Mouse (Mus musculus) neural tube, embryonic 12.5 days (tissue): Measurements from ENCODE around the gene Mesd. TPM values are rescaled to one million over a fixed set of nuclear protein-coding genes. Genes with fewer than 3 reads are reported as not detected.

ENCODE experiments used
- ATAC-seq: fragments of 200-750 bp; cut with Nextera tagmentation; 2 replicates; pipeline ENCODE4 v1.8.0; 2017; ENCODE audit warnings: low read depth, mild to moderate bottlenecking, moderate TSS enrichment, moderate library complexity; ENCODE audit not compliant: low FRiP score
- H3K27ac ChIP-seq: fragments of 300-500 bp; sonication (generic); 2 replicates; pipeline ENCODE4 v1.5.1; 2016
- H3K27me3 ChIP-seq: fragments of 300-500 bp; sonication (generic); replicated peaks from 2 replicates; pipeline ENCODE4 v1.6.1; 2016; ENCODE audit warnings: mild to moderate bottlenecking
- H3K36me3 ChIP-seq: fragments of 300-500 bp; sonication (generic); 2 replicates; pipeline ENCODE4 v1.6.1; 2016; ENCODE audit warnings: mild to moderate bottlenecking
- H3K4me1 ChIP-seq: fragments of 300-500 bp; sonication (generic); 2 replicates; pipeline ENCODE4 v1.6.1; 2016
- H3K4me2 ChIP-seq: fragments of 300-500 bp; sonication (generic); replicated peaks from 2 replicates; pipeline ENCODE4 v1.6.1; 2016; ENCODE audit warnings: mild to moderate bottlenecking
- H3K4me3 ChIP-seq: fragments of 300-500 bp; sonication (generic); 2 replicates; pipeline ENCODE4 v1.5.1; 2016
- H3K9ac ChIP-seq: fragments of 300-500 bp; sonication (generic); 2 replicates; pipeline ENCODE4 v1.6.1; 2016; ENCODE audit warnings: mild to moderate bottlenecking
- H3K9me3 ChIP-seq: fragments of 300-500 bp; sonication (generic); 2 replicates; pipeline ENCODE4 v1.6.1; 2016; ENCODE audit warnings: mild to moderate bottlenecking
- WGBS: fragments of 180-500 bp; shearing (Covaris S2); methylation state at CpG from one replicate; pipeline ENCODE4 v1.1.7; 2016; 5-methylcytosine and 5-hydroxymethylcytosine counted together
- polyA plus RNA-seq: library from polyadenylated mRNA; unstranded; fragments of >200 nt; fragmentation: Nextera tagmentation; extraction: Ambion mirVana; gene quantifications from 2 replicates; pipeline ENCODE4 v1.2.1, GENCODE M21; 2016

Gene Mesd
- polyA plus RNA-seq = 79.3 and 83.5 TPM in 2 replicates

DNA sequence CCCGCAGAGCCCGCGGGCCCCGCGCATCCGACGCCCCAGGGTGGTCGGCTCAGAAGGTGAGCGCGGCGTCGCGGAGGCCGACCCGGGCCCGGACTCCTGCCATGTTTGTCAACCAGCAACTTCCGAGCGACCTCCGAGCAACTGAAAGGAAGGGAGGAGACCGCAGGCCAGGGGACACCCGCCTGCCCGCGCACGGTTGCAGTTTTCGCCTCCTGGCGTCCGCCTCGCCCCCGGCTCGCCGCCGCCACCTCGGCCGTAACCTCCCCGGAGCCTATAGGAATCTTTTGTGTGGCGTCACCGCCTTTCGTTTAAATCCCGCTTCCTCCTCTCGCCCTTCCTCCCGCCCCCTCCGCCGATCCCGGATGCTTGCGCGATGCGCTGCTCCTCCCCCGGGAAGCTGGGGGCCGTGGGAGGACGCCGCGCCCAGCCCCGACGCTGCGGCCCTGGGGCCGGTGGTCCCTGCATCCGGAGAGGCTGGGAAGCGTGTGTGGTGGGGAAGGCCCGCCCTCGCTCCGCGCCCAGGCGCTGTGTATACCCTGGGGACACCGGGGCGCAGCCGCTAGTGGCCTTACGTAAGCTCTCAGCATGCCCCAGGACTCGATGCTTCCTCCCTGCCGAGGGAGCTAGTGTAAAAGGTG, at the start of gene Mesd, which contains the start of gene Tlnrd1:
Gene Mesd, plus strand, starts transcription at position 446 of the 638 bp plus-strand sequence.
Gene Tlnrd1, minus strand, starts transcription at position 285 of the 638 bp plus-strand sequence.
- WGBS = under 1% methylated on average over 69 of the region's 69 CpGs
- peak within 1 kb of the TSS; percentile 97 for H3K4me2 ChIP-seq
- peaks cover 5% of the 10 kb centered on the region for H3K36me3 ChIP-seq
- no peaks in the 10 kb centered on the region for H3K9me3 ChIP-seq
- peaks cover 42% of the 10 kb centered on the region for H3K4me1 ChIP-seq
- peak within 1 kb of the TSS; percentile 92 for H3K27ac ChIP-seq
- peak; percentile 84 for ATAC-seq
- no peaks in the 10 kb centered on the region for H3K27me3 ChIP-seq
- peak within 1 kb of the TSS; percentile 94 for H3K9ac ChIP-seq
- peak within 1 kb of the TSS; percentile 83 for H3K4me3 ChIP-seq

DNA sequence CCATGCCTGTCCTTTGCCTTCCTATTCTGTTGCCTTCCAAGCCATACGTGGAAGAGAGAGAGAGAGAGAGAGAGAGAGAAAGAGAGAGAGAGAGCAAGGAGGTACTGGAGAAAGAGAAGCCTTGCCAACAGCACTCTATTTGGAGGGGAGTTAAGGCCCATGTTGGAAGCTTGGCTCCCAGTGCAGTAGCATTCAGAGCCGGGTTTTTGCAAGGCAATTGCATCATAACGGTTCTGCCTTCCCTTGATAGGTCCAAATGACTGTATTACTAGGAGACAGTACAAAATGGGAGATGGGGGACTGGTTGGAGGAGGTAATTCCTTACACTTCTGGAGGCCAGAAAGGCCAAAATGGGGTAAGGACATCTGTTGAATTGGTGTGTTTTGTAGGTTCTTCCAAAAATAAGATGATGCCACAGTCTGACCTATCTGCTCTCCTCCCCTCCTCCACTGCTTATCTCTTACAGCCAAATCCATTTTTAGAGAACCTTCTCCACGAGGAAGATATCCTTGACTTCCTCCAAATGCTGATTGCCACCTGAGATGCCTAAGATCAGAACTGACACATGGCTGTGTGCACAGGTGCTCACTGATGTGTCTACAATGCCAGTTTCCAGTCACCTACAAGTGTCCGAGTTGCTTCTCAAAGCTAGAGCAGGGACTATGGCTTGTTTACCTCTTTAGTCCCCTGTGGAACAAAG, 45.6 kb upstream of the Mesd start:
- H3K4me2 ChIP-seq = no peak overlapping the region
- 82% methylated on average over 5 of the region's 5 CpGs for WGBS

DNA sequence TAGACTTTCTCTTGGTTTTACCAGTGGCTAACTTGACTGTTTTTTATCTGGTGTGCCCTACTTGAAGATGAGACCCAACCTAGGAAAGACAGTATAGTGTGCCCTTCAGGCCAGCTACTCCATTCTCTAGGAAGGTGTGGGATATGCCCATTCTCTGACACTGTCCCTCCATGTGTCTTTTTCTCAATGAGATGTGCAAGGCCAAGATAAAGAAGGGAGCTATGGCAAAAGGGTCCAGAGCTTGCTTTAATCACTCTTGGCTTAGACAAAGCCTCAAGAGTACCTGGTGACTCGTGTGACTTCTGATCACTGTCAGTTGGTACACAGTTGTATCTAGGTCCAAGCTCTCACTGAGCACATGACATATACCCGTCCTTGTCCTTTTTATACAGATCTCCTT, 44.2 kb upstream of the Mesd start:
- H3K27ac ChIP-seq = no peak overlapping the region
- no peaks in the 10 kb centered on the region for H3K9me3 ChIP-seq
- ATAC-seq = no peak
- no peaks in the 10 kb centered on the region for H3K36me3 ChIP-seq
- no peak overlapping the region for H3K4me3 ChIP-seq
- no peak overlapping the region for H3K4me2 ChIP-seq
- no peaks in the 10 kb centered on the region for H3K4me1 ChIP-seq
- 81% methylated on average over 2 of the region's 2 CpGs for WGBS
- H3K27me3 ChIP-seq = no peaks in the 10 kb centered on the region
- H3K9ac ChIP-seq = no peak overlapping the region

More for the DNA sequence above, 45.6 kb upstream of the Mesd start:
- no peak for ATAC-seq
- Histone ChIP-seq H3K4me1 (no peaks in the 10 kb centered on the region), H3K4me3 (no peak overlapping the region), H3K9me3 (no peaks in the 10 kb centered on the region), H3K9ac (no peak overlapping the region), H3K36me3 (no peaks in the 10 kb centered on the region), H3K27ac (no peak overlapping the region), H3K27me3 (no peaks in the 10 kb centered on the region)

DNA sequence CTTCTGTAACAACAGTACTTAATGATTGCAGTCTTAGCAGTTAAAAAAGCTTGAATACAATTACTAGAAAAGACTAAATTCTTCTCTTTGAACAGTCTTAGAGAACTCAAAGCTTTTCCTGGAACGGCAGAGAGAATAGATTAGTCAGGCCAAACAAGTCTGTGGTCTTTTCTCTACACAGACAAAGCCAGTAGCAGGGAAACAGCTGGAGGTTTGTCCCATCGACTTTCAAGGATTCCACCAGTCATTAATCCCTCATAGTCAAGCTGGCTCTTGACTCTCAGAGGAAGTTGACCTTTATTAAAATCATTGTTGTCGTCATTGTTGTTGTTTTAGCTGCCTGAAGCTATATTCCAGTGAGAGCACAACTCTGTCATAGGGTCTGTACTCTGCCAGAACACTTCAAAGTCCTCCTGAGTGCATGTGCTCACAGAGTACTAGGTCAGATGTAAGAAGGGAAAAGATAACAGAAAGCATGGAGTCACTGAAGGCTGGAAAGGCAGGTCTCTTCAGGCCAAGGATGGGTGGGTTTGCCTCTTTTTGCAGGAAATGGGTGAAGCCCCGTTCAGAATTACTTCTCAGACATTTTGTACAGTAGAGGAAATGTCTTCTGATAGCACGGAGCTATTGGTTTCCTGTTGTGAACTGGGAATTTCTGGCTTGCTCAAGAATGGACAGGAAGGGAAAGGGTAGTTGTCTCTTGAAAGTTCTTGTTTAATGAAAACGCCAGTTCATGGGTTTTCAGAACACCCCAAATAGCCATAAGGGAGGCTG, 41.6 kb upstream of the Mesd start:
- no peaks in the 10 kb centered on the region; the same call in 1 of the 2 replicates for H3K4me1 ChIP-seq
- H3K36me3 ChIP-seq = no peaks in the 10 kb centered on the region
- no peak for ATAC-seq
- H3K9me3 ChIP-seq = no peaks in the 10 kb centered on the region
- H3K4me2 ChIP-seq = no peak overlapping the region
- 63% methylated on average over 6 of the region's 6 CpGs for WGBS
- no peaks in the 10 kb centered on the region for H3K27me3 ChIP-seq
- H3K9ac ChIP-seq = no peak overlapping the region
- H3K4me3 ChIP-seq = no peak overlapping the region
- no peak overlapping the region for H3K27ac ChIP-seq

DNA sequence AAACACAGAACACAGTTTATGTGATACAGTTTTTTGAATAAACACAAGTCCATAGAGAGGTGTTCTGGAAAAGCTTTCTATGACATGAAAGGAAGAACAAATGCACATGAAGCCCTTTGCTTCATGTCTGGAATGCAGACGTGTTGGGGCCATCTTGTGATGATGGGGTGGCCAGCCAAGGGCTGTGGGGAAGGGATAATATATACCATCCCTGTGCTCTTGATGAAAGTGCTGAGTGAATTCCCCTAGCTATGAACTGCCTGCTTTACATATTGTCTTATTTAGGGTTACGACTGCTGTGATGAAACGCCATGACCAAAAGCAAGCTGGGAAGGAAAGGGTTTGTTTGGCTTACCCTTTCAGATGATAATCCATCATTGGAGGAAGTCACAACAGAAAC, 39.5 kb upstream of the Mesd start:
- H3K27ac ChIP-seq = no peak overlapping the region
- no peak overlapping the region for H3K9ac ChIP-seq
- no peak overlapping the region for H3K4me2 ChIP-seq
- WGBS = 84% methylated on average over 3 of the region's 3 CpGs
- no peaks in the 10 kb centered on the region for H3K27me3 ChIP-seq
- no peaks in the 10 kb centered on the region; the same call in 1 of the 2 replicates for H3K4me1 ChIP-seq
- no peaks in the 10 kb centered on the region for H3K36me3 ChIP-seq
- no peak overlapping the region for H3K4me3 ChIP-seq
- no peaks in the 10 kb centered on the region for H3K9me3 ChIP-seq
- ATAC-seq = no peak

DNA sequence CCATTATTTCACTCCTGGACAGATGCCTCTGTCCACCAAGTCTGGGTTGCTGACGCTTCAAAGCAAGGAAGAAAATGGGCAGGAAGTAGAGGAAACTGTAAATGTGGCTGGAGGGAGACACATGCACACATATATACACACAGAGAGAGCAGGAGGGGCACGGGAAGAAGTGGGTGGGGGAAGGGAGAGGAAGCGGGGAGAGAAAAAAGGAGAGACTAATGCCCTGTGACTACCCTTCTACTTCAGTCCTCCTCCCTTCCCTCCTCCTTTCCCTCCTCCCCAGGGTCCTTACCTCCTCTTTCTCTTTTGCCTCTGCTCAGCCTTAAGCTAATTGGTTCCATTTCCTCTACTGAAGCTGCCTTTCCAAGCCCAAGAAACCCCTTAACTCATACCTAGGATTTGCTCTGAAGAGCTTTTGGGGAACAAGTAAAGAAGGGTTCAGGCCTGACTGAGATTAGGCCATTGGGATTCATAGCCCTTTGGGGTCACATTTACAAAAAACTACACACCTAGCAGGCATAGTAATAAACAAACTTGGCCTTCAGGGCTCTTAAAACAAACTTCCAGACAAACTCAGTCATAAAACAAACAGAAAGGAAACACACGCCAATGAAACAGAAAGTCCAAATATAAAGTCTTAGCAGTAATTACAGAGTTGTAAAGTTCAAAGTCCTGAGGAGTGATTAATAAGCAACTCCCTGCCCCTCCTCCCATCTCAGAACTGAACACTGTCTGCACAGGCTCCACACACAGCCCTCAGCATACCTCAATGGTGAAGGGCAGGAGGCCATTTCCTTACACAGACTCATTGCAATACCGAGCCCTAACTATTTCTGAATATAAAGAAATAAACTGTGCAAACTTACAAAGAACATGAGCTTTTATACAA, 36.8 kb upstream of the Mesd start:
- no peaks in the 10 kb centered on the region for H3K36me3 ChIP-seq
- ATAC-seq = no peak
- 62% methylated on average over 5 of the region's 5 CpGs for WGBS
- H3K4me1 ChIP-seq = no peaks in the 10 kb centered on the region; the same call in 1 of the 2 replicates
- no peak overlapping the region for H3K9ac ChIP-seq
- no peak overlapping the region for H3K27ac ChIP-seq
- H3K27me3 ChIP-seq = no peaks in the 10 kb centered on the region
- H3K4me3 ChIP-seq = no peak overlapping the region
- no peak overlapping the region for H3K4me2 ChIP-seq
- no peaks in the 10 kb centered on the region for H3K9me3 ChIP-seq

DNA sequence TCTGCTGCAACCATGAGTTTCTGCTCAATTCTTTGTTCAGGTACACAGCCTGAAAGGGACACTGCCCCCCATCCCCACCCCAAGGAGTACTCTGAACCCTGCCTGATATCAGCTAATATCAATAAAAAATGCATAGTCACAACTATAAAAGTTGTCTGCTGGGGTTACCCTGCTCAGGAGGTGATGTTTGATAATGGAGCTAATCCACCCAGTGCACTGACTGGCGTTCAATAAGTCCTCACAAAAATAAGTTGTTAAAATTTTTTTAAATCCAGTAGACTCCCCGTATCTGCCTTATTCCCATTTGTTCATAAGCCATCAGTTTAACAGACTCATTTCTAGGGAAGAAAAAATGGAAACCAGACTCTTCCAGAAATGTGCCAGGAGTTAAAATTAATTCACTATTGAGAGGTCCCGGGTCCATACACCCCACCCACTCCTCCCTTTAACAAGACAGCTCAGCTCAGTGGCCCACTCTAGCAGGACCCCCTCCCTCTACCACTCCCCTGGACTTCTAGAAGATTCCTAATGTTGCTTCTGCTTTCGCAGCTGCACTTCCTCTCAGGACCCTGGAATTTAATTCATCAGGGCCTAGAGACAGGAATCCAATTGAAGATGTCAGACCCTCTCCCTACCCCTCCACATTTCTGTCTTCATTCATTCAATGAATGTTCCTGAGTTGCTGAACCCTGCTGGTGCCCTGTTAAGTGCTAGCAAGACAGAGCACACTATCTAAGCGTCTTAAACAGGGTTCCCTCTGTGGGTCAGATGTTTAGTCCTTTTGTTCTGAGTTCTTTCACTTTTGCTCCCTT, 32.5 kb upstream of the Mesd start:
- H3K9ac ChIP-seq = no peak overlapping the region
- no peak for ATAC-seq
- WGBS = 64% methylated on average over 5 of the region's 5 CpGs
- no peak overlapping the region for H3K4me2 ChIP-seq
- no peaks in the 10 kb centered on the region for H3K9me3 ChIP-seq
- no peaks in the 10 kb centered on the region for H3K36me3 ChIP-seq
- H3K4me3 ChIP-seq = no peak overlapping the region
- no peak overlapping the region for H3K27ac ChIP-seq
- H3K4me1 ChIP-seq = no peaks in the 10 kb centered on the region; the same call in 1 of the 2 replicates
- no peaks in the 10 kb centered on the region for H3K27me3 ChIP-seq

DNA sequence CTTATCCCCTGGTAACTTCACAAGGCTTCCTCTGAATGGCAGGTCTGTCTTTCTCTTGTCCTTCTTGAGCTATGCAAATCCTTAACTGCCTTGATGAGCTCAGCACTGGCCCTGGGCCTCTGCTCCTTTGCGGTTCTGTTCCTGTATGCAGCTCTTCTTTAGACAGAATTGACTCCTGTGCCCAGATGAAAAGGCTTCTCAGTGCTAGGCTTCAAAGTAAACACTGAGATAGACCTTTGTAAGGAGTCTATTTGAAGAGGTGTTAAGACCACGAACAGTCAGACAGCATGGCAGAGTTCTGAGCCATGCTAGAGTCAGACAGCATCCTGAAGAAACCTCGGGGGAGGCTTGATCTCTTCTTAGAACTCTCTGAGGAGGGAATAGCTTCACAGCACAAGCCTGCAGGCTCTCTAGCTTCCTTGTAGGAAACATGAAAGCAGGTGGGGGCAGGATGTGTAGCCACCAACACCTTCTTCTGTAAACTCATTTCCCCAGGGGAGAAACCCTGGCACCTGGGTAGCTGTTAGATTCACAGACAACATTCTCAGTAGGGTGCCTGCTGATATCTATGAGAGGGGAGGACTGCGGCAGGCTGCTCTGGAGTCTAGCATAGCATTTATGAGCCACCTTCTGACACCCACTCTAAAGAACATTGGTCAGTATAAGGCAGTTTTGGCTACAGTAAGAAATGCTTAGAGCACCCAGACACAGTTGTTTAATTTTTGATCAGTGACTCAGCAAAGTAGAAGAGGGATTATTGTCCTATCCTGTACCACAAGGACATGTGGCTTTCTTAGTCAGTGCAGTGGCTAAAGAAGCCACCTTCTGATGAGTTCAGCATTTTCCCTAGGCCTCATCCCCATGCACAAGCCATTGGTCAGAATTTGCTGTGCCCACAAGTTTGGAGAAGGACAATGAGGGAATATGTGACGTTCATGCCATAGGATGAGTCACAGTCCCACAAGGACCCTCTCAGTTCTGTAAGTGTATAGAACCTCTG, 31.6 kb upstream of the Mesd start:
- 47% methylated on average over 5 of the region's 5 CpGs for WGBS

DNA sequence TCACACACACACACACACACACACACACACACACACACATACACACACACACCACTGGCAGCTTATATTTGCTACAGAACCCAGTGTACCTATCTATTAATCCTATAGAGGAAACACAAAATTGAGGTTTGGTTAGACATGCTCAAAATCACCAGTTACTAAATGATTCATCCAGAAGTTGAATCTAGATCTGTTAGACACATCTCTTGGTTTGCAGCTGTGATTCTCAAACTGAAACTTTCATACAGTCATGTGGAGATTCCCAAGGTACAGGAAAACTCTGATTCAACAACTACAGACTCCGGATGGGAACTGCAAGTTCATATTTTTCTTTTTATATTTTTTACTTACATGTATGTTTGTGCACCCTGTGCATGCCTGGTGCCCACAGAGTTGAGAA, 29.1 kb upstream of the Mesd start:
- no peak for ATAC-seq
- 98% methylated on average over 1 of the region's 1 CpGs for WGBS
- Histone ChIP-seq H3K27me3 (no peaks in the 10 kb centered on the region), H3K9ac (no peak overlapping the region), H3K4me2 (no peak overlapping the region), H3K9me3 (no peaks in the 10 kb centered on the region), H3K4me3 (no peak overlapping the region), H3K36me3 (no peaks in the 10 kb centered on the region), H3K27ac (no peak overlapping the region), H3K4me1 (no peaks in the 10 kb centered on the region)

More for the DNA sequence above, 31.6 kb upstream of the Mesd start:
- no peaks in the 10 kb centered on the region for H3K4me1 ChIP-seq
- H3K27me3 ChIP-seq = no peaks in the 10 kb centered on the region
- H3K27ac ChIP-seq = no peak overlapping the region
- ATAC-seq = no peak
- no peaks in the 10 kb centered on the region for H3K36me3 ChIP-seq
- H3K9me3 ChIP-seq = no peaks in the 10 kb centered on the region
- H3K9ac ChIP-seq = no peak overlapping the region
- no peak overlapping the region for H3K4me2 ChIP-seq
- no peak overlapping the region for H3K4me3 ChIP-seq
